Mouse (Mus musculus): ENCODE results near the gene Fam69a. TPM values are rescaled to one million over a fixed set of nuclear protein-coding genes. Genes with fewer than 3 reads are reported as not detected.
"Not testable (repeated sequence)": the region's sequence is repeated elsewhere in the genome, so short reads cannot be mapped to it uniquely, and the experiment has no call there.

Gene Fam69a
- polyA plus RNA-seq (2012; rRNA removed) = 4.4 and 7.0 TPM in 2 replicates

DNA sequence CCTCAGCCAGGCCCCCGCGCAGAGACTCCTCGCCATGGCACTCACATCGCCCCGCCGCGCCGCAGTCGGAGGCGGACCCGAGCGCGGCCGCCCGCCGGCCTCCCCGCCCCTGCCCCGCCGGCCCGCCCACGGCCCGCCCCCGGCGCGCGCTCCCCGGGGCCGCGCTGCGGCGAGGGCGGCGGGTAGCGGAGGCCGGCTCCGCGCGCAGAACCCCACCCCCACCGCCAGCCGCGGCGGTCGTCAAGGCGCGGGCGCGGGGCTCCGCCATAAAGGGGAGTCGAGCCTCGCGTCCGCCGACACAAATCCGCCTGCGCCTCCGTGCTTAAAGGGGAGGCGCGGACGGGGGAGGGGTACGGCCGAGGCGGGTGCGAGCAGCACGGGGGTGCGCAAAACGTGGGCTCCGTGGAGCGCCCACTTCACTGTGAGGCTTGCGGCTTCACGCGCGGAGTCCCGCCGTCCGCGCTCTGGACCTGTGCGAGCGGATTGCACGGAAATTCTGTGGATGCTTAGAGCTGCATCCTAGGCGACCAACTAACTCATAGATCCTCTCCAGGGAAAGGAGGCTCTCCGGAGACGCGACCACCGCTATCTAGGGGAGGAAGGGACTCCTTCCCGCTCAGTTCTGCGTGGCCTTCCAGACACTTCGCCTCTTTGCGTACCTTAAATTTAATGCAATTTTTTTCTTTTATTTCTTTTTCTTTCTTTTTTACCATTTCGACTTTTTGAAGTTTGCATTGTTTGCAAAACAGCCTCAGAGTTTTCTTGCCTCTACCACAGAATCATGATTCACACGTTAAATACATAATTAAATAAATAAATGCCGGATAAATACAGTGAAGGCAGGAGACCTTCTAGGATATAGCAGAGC is at the start of gene Fam69a:
TSS of gene Fam69a (minus strand) at position 119 of the 868 bp plus-strand sequence.
- DNase-seq = peak; percentile 77

DNA sequence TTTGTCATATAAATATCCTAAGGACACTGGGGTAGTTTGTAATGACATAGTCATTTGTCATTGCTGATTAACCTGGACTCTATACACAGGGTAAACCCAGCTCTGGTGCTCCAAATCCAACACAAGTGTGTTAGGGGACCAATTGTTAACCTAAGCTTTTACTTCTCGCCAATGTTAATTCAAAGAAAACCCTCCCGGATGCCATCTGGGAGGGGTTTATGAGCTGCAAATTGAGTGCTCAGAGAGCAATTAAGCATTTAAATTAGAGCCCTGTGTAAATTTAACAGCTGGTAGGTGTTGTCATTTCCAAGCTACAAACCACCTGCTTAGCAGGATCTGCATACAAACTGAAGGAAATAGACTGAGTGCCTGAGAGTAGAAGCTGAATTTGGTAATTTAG is 48.6 kb upstream of the Fam69a start:
- WGBS = 22% methylated on average over 2 of the region's 2 CpGs
- no peak for TF ChIP-seq POLR2A (IDR thresholded peaks at IDR 0.05; ENCODE audit: low read depth, low read length)
- no peak for TF ChIP-seq CTCF (conservative IDR thresholded peaks at IDR 0.05; ENCODE audit: insufficient read depth, insufficient read length, low read depth, low read length)
- no peak for DNase-seq
- Histone ChIP-seq H3K27ac (ENCODE audit: insufficient read depth, low read depth, low read length) (no peak overlapping the region), H3K27me3 (replicated peaks; ENCODE audit: control insufficient read depth, insufficient read depth, low read length) (no peaks in the 10 kb centered on the region), H3K4me3 (ENCODE audit: insufficient read depth, low read depth, low read length) (no peak overlapping the region), H3K4me1 (ENCODE audit: control insufficient read depth, insufficient read depth, low read length) (no peaks in the 10 kb centered on the region), H3K36me3 (ENCODE audit: control insufficient read depth, insufficient read depth, low read length) (no peaks in the 10 kb centered on the region)

More for the DNA sequence above, at the start of gene Fam69a:
- no peaks in the 10 kb centered on the region for H3K36me3 ChIP-seq (ENCODE audit: control insufficient read depth, insufficient read depth, low read length)
- peak within 1 kb of the TSS; percentile 88 for H3K4me3 ChIP-seq (ENCODE audit: insufficient read depth, low read depth, low read length)
- H3K4me1 ChIP-seq (ENCODE audit: control insufficient read depth, insufficient read depth, low read length) = peaks cover 12% of the 10 kb centered on the region
- under 1% methylated on average over 76 of the region's 91 CpGs for WGBS
- H3K27ac ChIP-seq (ENCODE audit: insufficient read depth, low read depth, low read length) = peak within 1 kb of the TSS; percentile 32
- no peaks in the 10 kb centered on the region for H3K27me3 ChIP-seq (replicated peaks; ENCODE audit: control insufficient read depth, insufficient read depth, low read length)
- TF ChIP-seq CTCF (conservative IDR thresholded peaks at IDR 0.05; ENCODE audit: insufficient read depth, insufficient read length, low read depth, low read length) (no peak), POLR2A (IDR thresholded peaks at IDR 0.05; ENCODE audit: low read depth, low read length) (no peak)

DNA sequence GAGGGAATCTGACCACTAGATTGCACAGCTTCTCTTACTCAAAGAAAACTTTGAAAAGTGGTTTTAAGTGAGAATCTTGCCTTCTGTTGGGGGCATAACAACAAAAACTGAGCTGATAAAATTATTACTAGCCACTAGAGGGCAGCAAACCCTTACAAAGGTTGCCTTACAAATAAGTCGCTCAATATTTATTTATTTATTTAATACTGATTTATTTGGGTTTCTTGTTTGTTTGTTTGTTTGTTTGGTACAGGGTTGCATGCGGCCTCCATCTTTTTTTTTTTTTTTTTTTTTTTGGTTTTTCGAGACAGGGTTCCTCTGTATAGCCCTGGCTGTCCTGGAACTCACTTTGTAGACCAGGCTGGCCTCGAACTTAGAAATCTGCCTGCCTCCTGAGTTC is 47.3 kb upstream of the Fam69a start:
- Histone ChIP-seq H3K27ac (ENCODE audit: insufficient read depth, low read depth, low read length) (no peak overlapping the region), H3K36me3 (ENCODE audit: control insufficient read depth, insufficient read depth, low read length) (no peaks in the 10 kb centered on the region), H3K4me1 (ENCODE audit: control insufficient read depth, insufficient read depth, low read length) (no peaks in the 10 kb centered on the region), H3K4me3 (ENCODE audit: insufficient read depth, low read depth, low read length) (no peak overlapping the region), H3K27me3 (replicated peaks; ENCODE audit: control insufficient read depth, insufficient read depth, low read length) (no peaks in the 10 kb centered on the region)
- peak; percentile 29; the same call in 1 of the 2 replicates for TF ChIP-seq CTCF (conservative IDR thresholded peaks at IDR 0.05; ENCODE audit: insufficient read depth, insufficient read length, low read depth, low read length)
- TF ChIP-seq POLR2A (IDR thresholded peaks at IDR 0.05; ENCODE audit: low read depth, low read length) = no peak
- peak; percentile 70 for DNase-seq
- 34% methylated on average over 4 of the region's 4 CpGs for WGBS

DNA sequence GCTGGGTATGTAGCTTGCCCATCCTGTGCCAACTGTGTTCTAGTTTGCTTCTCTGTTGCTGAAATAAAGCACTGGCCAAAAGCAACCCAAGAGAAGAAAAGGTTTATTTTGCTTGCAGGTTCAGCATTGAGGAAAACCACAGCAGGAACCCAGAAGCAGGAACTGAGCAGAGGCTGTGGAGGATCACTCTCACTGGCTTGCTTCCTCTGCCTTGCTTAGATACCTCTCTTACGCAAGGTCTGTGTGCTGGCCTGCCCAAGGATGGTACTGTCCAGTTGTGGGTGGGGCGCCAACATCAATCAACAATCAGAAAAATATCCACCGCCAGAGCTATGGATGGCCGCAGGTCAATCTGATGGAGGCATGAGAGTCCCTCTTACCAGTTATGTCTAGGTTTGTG is 44.4 kb upstream of the Fam69a start:
- no peaks in the 10 kb centered on the region for H3K36me3 ChIP-seq (ENCODE audit: control insufficient read depth, insufficient read depth, low read length)
- WGBS = 95% methylated on average over 4 of the region's 4 CpGs
- H3K27me3 ChIP-seq (replicated peaks; ENCODE audit: control insufficient read depth, insufficient read depth, low read length) = no peaks in the 10 kb centered on the region
- TF ChIP-seq POLR2A (IDR thresholded peaks at IDR 0.05; ENCODE audit: low read depth, low read length) (no peak), CTCF (conservative IDR thresholded peaks at IDR 0.05; ENCODE audit: insufficient read depth, insufficient read length, low read depth, low read length) (no peak)
- no peak overlapping the region for H3K4me3 ChIP-seq (ENCODE audit: insufficient read depth, low read depth, low read length)
- no peak overlapping the region for H3K27ac ChIP-seq (ENCODE audit: insufficient read depth, low read depth, low read length)
- H3K4me1 ChIP-seq (ENCODE audit: control insufficient read depth, insufficient read depth, low read length) = no peaks in the 10 kb centered on the region
- DNase-seq = no peak

DNA sequence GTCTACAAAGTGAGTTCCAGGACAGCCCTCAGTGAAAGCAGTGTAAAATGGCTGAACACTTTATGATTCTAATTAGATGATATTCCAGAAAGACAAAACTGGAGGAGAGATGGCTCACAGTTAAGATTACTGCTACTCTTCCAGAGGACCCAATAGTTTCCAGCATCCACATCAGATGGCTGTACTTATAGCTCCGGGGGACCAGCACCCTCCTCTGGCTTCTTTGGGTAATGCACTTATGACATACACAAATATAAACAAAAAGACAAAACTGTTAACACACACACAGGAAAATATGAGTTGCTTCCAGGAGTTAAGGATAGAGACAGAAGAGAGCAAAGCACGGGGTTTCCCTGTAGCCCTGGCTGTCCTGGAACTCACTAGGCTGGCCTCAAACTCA is 43.1 kb upstream of the Fam69a start:
- H3K4me3 ChIP-seq (ENCODE audit: insufficient read depth, low read depth, low read length) = no peak overlapping the region
- H3K36me3 ChIP-seq (ENCODE audit: control insufficient read depth, insufficient read depth, low read length) = no peaks in the 10 kb centered on the region
- no peaks in the 10 kb centered on the region for H3K27me3 ChIP-seq (replicated peaks; ENCODE audit: control insufficient read depth, insufficient read depth, low read length)
- H3K27ac ChIP-seq (ENCODE audit: insufficient read depth, low read depth, low read length) = no peak overlapping the region
- TF ChIP-seq POLR2A (IDR thresholded peaks at IDR 0.05; ENCODE audit: low read depth, low read length) = no peak
- TF ChIP-seq CTCF (conservative IDR thresholded peaks at IDR 0.05; ENCODE audit: insufficient read depth, insufficient read length, low read depth, low read length) = 0 out of 2 replicates have a peak, but pooled peaks have one; percentile 29
- 81% methylated on average over 2 of the region's 2 CpGs for WGBS
- DNase-seq = peak; percentile 19
- no peaks in the 10 kb centered on the region for H3K4me1 ChIP-seq (ENCODE audit: control insufficient read depth, insufficient read depth, low read length)

DNA sequence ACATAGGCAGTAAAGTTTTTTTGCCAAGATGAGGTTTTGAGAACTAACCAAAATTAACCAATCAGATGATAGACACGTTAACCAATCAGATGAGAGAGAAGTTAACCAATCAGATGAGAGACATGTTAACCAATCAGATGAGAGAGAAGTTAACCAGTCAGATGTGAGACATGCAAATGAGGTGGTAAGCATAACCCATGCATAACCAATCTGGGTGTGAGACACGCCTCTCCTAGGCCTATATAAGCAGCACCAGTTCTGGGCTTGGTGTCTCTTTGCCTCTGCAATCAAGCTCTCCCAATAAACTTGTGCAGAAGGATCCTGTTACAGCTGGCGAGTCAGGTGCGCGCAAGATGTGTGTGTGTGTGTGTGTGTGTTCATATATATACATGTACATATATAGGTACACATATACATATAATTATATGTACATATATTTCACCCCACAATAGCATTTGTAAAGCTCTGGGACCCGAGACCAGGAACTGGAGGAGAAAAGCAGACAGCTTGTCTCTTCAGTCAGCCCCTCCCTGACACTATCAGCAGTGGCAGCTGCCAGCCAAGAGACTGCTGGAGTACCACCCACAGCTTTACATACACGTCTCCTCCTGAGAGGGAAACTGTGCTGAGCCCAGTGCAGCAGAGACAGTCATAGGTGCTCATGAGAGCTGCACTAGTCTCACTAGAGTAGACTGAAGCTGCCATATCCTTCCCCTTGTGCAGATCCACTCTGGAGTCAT is 42.1 kb upstream of the Fam69a start:
- H3K27me3 ChIP-seq (replicated peaks; ENCODE audit: control insufficient read depth, insufficient read depth, low read length); DNase-seq; H3K4me3 ChIP-seq (ENCODE audit: insufficient read depth, low read depth, low read length); H3K36me3 ChIP-seq (ENCODE audit: control insufficient read depth, insufficient read depth, low read length); H3K27ac ChIP-seq (ENCODE audit: insufficient read depth, low read depth, low read length); H3K4me1 ChIP-seq (ENCODE audit: control insufficient read depth, insufficient read depth, low read length): not testable (repeated sequence)
- 94% methylated on average over 7 of the region's 7 CpGs for WGBS

DNA sequence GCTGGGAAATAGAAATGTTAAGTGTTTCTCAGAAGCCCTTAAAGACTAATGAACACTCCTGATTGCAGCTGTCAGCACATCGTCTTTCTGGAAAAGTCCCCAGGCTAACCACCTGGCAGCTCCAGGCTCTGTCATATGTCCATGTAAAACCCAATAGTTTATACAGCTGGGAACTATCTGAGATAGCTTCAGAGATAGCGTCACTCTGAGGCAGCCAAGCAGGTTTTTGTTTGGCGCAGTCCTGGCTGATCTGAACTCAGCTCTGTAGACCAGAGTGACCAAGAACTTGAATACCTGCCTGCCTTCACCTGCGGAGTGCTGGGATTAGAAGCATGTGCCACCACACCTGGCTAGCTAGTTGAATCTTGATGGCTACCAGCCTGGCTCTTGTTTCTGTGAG is 41.3 kb upstream of the Fam69a start:
- TF ChIP-seq POLR2A (IDR thresholded peaks at IDR 0.05; ENCODE audit: low read depth, low read length) (no peak), CTCF (conservative IDR thresholded peaks at IDR 0.05; ENCODE audit: insufficient read depth, insufficient read length, low read depth, low read length) (no peak)
- WGBS = 87% methylated on average over 4 of the region's 4 CpGs
- H3K27me3 ChIP-seq (replicated peaks; ENCODE audit: control insufficient read depth, insufficient read depth, low read length) = no peaks in the 10 kb centered on the region
- peaks cover 5% of the 10 kb centered on the region for H3K4me1 ChIP-seq (ENCODE audit: control insufficient read depth, insufficient read depth, low read length)
- no peak overlapping the region for H3K27ac ChIP-seq (ENCODE audit: insufficient read depth, low read depth, low read length)
- no peak overlapping the region for H3K4me3 ChIP-seq (ENCODE audit: insufficient read depth, low read depth, low read length)
- H3K36me3 ChIP-seq (ENCODE audit: control insufficient read depth, insufficient read depth, low read length) = no peaks in the 10 kb centered on the region
- DNase-seq = no peak

Data from kidney, adult 2 months (tissue).